Mouse (Mus musculus) limb, embryonic 12.5 days (tissue): ENCODE measurements at regions not wholly inside any gene's neighbourhood (a gene's known extent, or its start where the extent isn't known, plus 50 kb on each side); places are given as distances from the start of the nearest gene placed in this dataset.

Experiments
- ATAC-seq: fragments of 200-750 bp; cut with Nextera tagmentation; 2 replicates; pipeline ENCODE4 v1.8.0; 2017; ENCODE audit warnings: low read depth, moderate TSS enrichment; ENCODE audit not compliant: insufficient number of reproducible peaks, insufficient read depth, low FRiP score, low TSS enrichment
- H3K27ac ChIP-seq: fragments of 300-500 bp; sonication (generic); 2 replicates; pipeline ENCODE4 v1.5.1; 2016; ENCODE audit warnings: mild to moderate bottlenecking, moderate library complexity
- H3K27me3 ChIP-seq: fragments of 300-500 bp; sonication (generic); 2 replicates; pipeline ENCODE4 v1.6.1; 2016; ENCODE audit warnings: mild to moderate bottlenecking, moderate library complexity
- H3K36me3 ChIP-seq: fragments of 300-500 bp; sonication (generic); 2 replicates; pipeline ENCODE4 v1.6.1; 2016; ENCODE audit warnings: mild to moderate bottlenecking, moderate library complexity
- H3K4me1 ChIP-seq: fragments of 300-500 bp; sonication (generic); replicated peaks from 2 replicates; pipeline ENCODE4 v1.6.1; 2016
- H3K4me2 ChIP-seq: fragments of 300-500 bp; sonication (generic); 2 replicates; pipeline ENCODE4 v1.6.1; 2016; ENCODE audit warnings: mild to moderate bottlenecking, moderate library complexity
- H3K4me3 ChIP-seq: fragments of 300-500 bp; sonication (generic); replicated peaks from 2 replicates; pipeline ENCODE4 v1.5.1; 2016; ENCODE audit warnings: mild to moderate bottlenecking
- H3K9ac ChIP-seq: fragments of 300-500 bp; sonication (generic); replicated peaks from 2 replicates; pipeline ENCODE4 v1.6.1; 2016; ENCODE audit warnings: mild to moderate bottlenecking, moderate library complexity
- H3K9me3 ChIP-seq: fragments of 300-500 bp; sonication (generic); 2 replicates; pipeline ENCODE4 v1.6.1; 2016; ENCODE audit warnings: mild to moderate bottlenecking, moderate library complexity
- WGBS: fragments of 180-500 bp; shearing (Covaris S2); methylation state at CpG from one replicate; pipeline ENCODE4 v1.1.7; 2016; 5-methylcytosine and 5-hydroxymethylcytosine counted together

DNA sequence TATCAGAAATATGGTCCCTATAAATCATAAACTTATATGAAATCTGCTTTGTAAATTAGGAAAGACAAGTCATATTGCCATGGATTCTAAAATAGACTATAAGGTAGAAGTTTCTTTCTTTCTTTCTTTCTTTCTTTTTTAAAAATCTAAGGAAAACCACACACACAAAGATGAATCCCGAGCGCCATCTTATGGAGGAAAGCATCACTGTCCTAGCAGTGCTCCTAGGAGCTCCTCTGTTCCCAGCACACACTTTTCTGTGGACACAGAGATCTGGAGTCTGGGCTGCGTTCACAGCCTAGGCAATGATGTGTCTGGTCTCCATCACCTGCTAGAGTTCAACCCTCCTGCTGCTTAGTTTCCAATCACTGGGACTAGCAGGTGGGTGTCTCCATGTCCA is 65.2 kb upstream of the Slc22a22 start:
- no peaks in the 10 kb centered on the region for H3K27me3 ChIP-seq
- H3K27ac ChIP-seq, result no peak overlapping the region
- 18% methylated on average over 3 of the region's 3 CpGs for WGBS
- no peak overlapping the region for H3K9ac ChIP-seq
- H3K36me3 ChIP-seq, result no peaks in the 10 kb centered on the region
- no peak overlapping the region for H3K4me3 ChIP-seq
- H3K4me2 ChIP-seq, result no peak overlapping the region
- H3K9me3 ChIP-seq, result no peaks in the 10 kb centered on the region
- H3K4me1 ChIP-seq, result peaks cover 5% of the 10 kb centered on the region; the same call in 1 of the 2 replicates
- ATAC-seq, result no peak

- Histone ChIP-seq H3K4me3 (no peak overlapping the region), H3K4me1 (no peaks in the 10 kb centered on the region), H3K27me3 (no peaks in the 10 kb centered on the region), H3K9me3 (no peaks in the 10 kb centered on the region), H3K27ac (no peak overlapping the region), H3K4me2 (no peak overlapping the region), H3K9ac (no peak overlapping the region), H3K36me3 (no peaks in the 10 kb centered on the region)
- no peak for ATAC-seq
- 72% methylated on average over 2 of the region's 2 CpGs for WGBS
Observed at GRCm38 (mm10) chr15:57535514-57535913, 58.1 kb upstream of the Slc22a22 start.
